8 mouse cellular contexts compared by ENCODE assay signal in the genomic region with DNA sequence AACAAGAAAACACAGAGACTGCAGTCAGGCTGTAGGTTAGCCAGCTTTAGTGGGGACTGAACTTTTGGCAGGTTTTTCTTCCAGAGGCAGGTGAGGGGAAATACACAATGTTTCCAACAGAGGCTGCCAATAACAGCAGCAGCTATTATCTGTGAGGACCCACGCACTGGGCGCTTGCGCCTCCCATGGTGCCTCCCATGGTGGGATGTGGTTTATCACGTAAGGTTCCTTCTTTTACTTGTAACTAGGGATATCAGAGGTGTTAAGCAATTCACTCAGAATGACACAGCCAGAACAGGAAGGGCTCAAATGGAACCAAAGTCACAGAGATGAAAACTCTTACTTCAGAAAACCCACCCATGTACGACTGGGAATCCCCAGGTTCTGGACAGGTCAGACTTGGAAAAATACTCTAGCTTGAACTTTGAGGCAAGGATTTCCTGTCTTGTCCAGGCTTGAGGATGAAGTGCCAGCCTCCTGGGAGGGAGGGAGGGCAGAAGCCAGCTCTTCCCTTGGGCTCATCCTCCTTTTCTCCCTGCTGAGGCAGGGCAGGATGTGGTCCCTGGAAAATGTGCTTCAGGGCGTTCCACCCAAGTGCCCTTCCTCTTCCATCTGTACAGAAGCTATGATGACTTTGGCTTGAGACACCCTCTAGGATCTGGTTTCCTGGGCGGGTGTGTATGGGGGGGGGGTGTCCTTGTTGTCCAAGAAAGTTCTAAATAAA. TPM values are rescaled to one million over a fixed set of nuclear protein-coding genes. Genes with fewer than 3 reads are reported as not detected.
A peak's percentile ranks its signal among the peaks of the same experiment; 100 is the strongest.
DNase-seq lines count a peak whose midpoint lies in the region; ATAC-seq and TF ChIP-seq lines count a peak whose summit lies in the region.

No protein-coding gene starts in this region.

- H3K4me2 ChIP-seq in midbrain, embryonic 16.5 days (ENCODE audit: low read length) = no peak overlapping the region
- no peak overlapping the region for H3K4me2 ChIP-seq in kidney, postnatal 0 days (ENCODE audit: low read length)

- H3K9me3 ChIP-seq in midbrain, embryonic 10.5 days (replicated peaks) = no peaks in the 10 kb centered on the region
- no peaks in the 10 kb centered on the region for H3K9me3 ChIP-seq in midbrain, embryonic 16.5 days (replicated peaks; ENCODE audit: control insufficient read depth, low read length, poor library complexity, severe bottlenecking)
- H3K9me3 ChIP-seq in embryonic facial prominence, embryonic 10.5 days = no peaks in the 10 kb centered on the region
- no peaks in the 10 kb centered on the region for H3K9me3 ChIP-seq in kidney, postnatal 0 days (replicated peaks; ENCODE audit: low read length)

- 54% methylated on average over 7 of the region's 7 CpGs for WGBS in midbrain, embryonic 10.5 days
- WGBS in midbrain, embryonic 16.5 days = 56% methylated on average over 7 of the region's 7 CpGs
- WGBS in embryonic facial prominence, embryonic 10.5 days = 33% methylated on average over 7 of the region's 7 CpGs
- whole genome bisulfite sequencing in kidney, postnatal 0 days = 39% methylated on average over 7 of the region's 7 CpGs

- ATAC-seq in midbrain, embryonic 16.5 days = no peak
- ATAC-seq in kidney, postnatal 0 days (replicated peaks; ENCODE audit: low FRiP score, low read depth) = no peak; the same call in 1 of the 2 replicates
- ATAC-seq in megakaryocyte progenitor cell, adult 5-6 weeks (replicated peaks; ENCODE audit: poor library complexity) = peak; percentile 69

- no peaks in the 10 kb centered on the region; the same call in 1 of the 2 replicates for H3K27me3 ChIP-seq in midbrain, embryonic 10.5 days (ENCODE audit: low read depth, poor library complexity, severe bottlenecking)
- H3K27me3 ChIP-seq in midbrain, embryonic 16.5 days (ENCODE audit: control insufficient read depth, insufficient read depth, low read depth, low read length) = no peaks in the 10 kb centered on the region
- 0 out of 2 replicates have a peak, but pooled peaks cover 6% of the 10 kb centered on the region for H3K27me3 ChIP-seq in embryonic facial prominence, embryonic 10.5 days (replicated peaks; ENCODE audit: low read depth, poor library complexity, severe bottlenecking)
- no peaks in the 10 kb centered on the region for H3K27me3 ChIP-seq in kidney, postnatal 0 days (ENCODE audit: insufficient read depth, low read length)

- H3K27ac ChIP-seq in midbrain, embryonic 10.5 days (replicated peaks) = peak overlapping the region; percentile 61
- H3K27ac ChIP-seq in midbrain, embryonic 16.5 days (ENCODE audit: low read length) = no peak overlapping the region
- 0 out of 2 replicates have a peak overlapping the region, but pooled peaks have one; percentile 72 for H3K27ac ChIP-seq in embryonic facial prominence, embryonic 10.5 days (replicated peaks)
- peak overlapping the region; percentile 82 for H3K27ac ChIP-seq in kidney, postnatal 0 days

- peaks cover 34% of the 10 kb centered on the region for H3K4me1 ChIP-seq in midbrain, embryonic 10.5 days
- peaks cover 8% of the 10 kb centered on the region for H3K4me1 ChIP-seq in midbrain, embryonic 16.5 days (ENCODE audit: control insufficient read depth, insufficient read depth, low read length)
- H3K4me1 ChIP-seq in embryonic facial prominence, embryonic 10.5 days = peaks cover 55% of the 10 kb centered on the region
- H3K4me1 ChIP-seq in kidney, postnatal 0 days (replicated peaks; ENCODE audit: insufficient read depth, low read length) = peaks cover 40% of the 10 kb centered on the region

- no peak overlapping the region for H3K4me3 ChIP-seq in midbrain, embryonic 10.5 days
- H3K4me3 ChIP-seq in midbrain, embryonic 16.5 days (ENCODE audit: low read depth, low read length) = no peak overlapping the region
- no peak overlapping the region for H3K4me3 ChIP-seq in embryonic facial prominence, embryonic 10.5 days
- no peak overlapping the region for H3K4me3 ChIP-seq in kidney, postnatal 0 days (replicated peaks; ENCODE audit: low read depth, low read length)

- H3K36me3 ChIP-seq in midbrain, embryonic 10.5 days = no peaks in the 10 kb centered on the region
- H3K36me3 ChIP-seq in midbrain, embryonic 16.5 days (ENCODE audit: control insufficient read depth, insufficient read depth, low read length) = no peaks in the 10 kb centered on the region
- no peaks in the 10 kb centered on the region for H3K36me3 ChIP-seq in embryonic facial prominence, embryonic 10.5 days (replicated peaks)
- H3K36me3 ChIP-seq in kidney, postnatal 0 days (ENCODE audit: insufficient read depth, low read length) = no peaks in the 10 kb centered on the region

- no peak for TF ChIP-seq CTCF in kidney, postnatal 0 days (IDR thresholded peaks at IDR 0.05; ENCODE audit: low read depth)

- no peak overlapping the region for H3K9ac ChIP-seq in midbrain, embryonic 16.5 days (ENCODE audit: low read depth, low read length)
- no peak overlapping the region for H3K9ac ChIP-seq in kidney, postnatal 0 days (ENCODE audit: low read depth, low read length)

- DNase-seq in midbrain, embryonic 10.5 days (ENCODE audit: low spot score) = no peak
- DNase-seq in embryonic facial prominence, embryonic 10.5 days (ENCODE audit: low spot score) = no peak
- DNase-seq in kidney, postnatal 0 days (ENCODE audit: low spot score) = peak; percentile 69
- no peak for DNase-seq in right cerebral cortex, adult 2 months (ENCODE audit: low spot score in 2 of 2)
- DNase-seq in ovary, postnatal 10 days (ENCODE audit: low spot score) = no peak
- no peak for DNase-seq in layer of hippocampus, adult 8-10 months (ENCODE audit: low spot score in 2 of 2)

RNA-seq across cellular contexts. Expression of a gene that starts 12.8 kb away (rescaled TPM):
- polyA plus RNA-seq in midbrain, embryonic 10.5 days (2016; fragmentation: Nextera tagmentation; extraction: Ambion mirVana) = 32.9 and 36.3 TPM in 2 replicates
- 61.7 and 88.0 TPM in 2 replicates for polyA plus RNA-seq in midbrain, embryonic 16.5 days (2015; fragmentation: Nextera tagmentation; extraction: Ambion mirVana)
- 33.0 and 36.2 TPM in 2 replicates for polyA plus RNA-seq in embryonic facial prominence, embryonic 10.5 days (2016; fragmentation: Nextera tagmentation; extraction: Ambion mirVana)
- polyA plus RNA-seq in kidney, postnatal 0 days (2015; fragmentation: Nextera tagmentation; extraction: Ambion mirVana) = 271 and 278 TPM in 2 replicates
- 41.0 and 50.9 TPM in 2 replicates for total RNA-seq in megakaryocyte progenitor cell, adult 5-6 weeks (2015)
- total RNA-seq in megakaryocyte progenitor cell, adult 5-6 weeks (2017) = 31.0 and 38.7 TPM in 2 replicates
- 100 to 1,000 TPM in 2 of 4 experiments, 10 to 100 TPM in 2; 57.4 to 211 (median 129) TPM for total RNA-seq in layer of hippocampus, adult 8-10 months (2022)
